Mouse (Mus musculus): ENCODE data around the gene Ttf2. TPM values are rescaled to one million over a fixed set of nuclear protein-coding genes. Genes with fewer than 3 reads are reported as not detected.

The Ttf2 gene
- total and polyA plus RNA-seq, 3 experiments: 6.4 to 33.0 (median 25.2) TPM

- no peak overlapping the region; the same call in 1 of the 2 replicates for H3K4me3 ChIP-seq (ENCODE audit: low read depth, low read length)
- no peaks in the 10 kb centered on the region for H3K36me3 ChIP-seq (replicated peaks)
- peaks cover 4% of the 10 kb centered on the region; the same call in 1 of the 2 replicates for H3K4me1 ChIP-seq (ENCODE audit: insufficient read depth, low read depth, low read length)
- ATAC-seq (ENCODE audit: extremely low read depth, insufficient number of reproducible peaks, low FRiP score, poor library complexity, severe bottlenecking): no peak
- TF ChIP-seq GATA1 (IDR thresholded peaks at IDR 0.05; ENCODE audit: borderline replicate concordance, low read length) (no peak), POLR2AphosphoS5 (IDR thresholded peaks at IDR 0.05; ENCODE audit: insufficient replicate concordance, low read depth, low read length) (no peak), CTCF (IDR thresholded peaks at IDR 0.05; ENCODE audit: low read depth, low read length) (no peak), TAL1 (conservative IDR thresholded peaks at IDR 0.05; ENCODE audit: low read depth, low read length) (no peak), GATA2 (IDR thresholded peaks at IDR 0.05; ENCODE audit: borderline replicate concordance, low read depth, low read length) (no peak)
- H3K9me3 ChIP-seq (replicated peaks): no peaks in the 10 kb centered on the region
- peaks cover 22% of the 10 kb centered on the region for H3K27me3 ChIP-seq (ENCODE audit: insufficient read depth, low read length)
- DNase-seq (ENCODE audit: low spot score): no peak
Observed at GRCm38 (mm10) chr3:100911498-100912213, 57.8 kb downstream of the Ttf2 start.

GRCm38 (mm10) chr3:100911026-100911425 lies 58.4 kb downstream of the Ttf2 start:
- DNase-seq (ENCODE audit: low spot score): no peak
- Histone ChIP-seq H3K27me3 (ENCODE audit: insufficient read depth, low read length) (peaks cover 24% of the 10 kb centered on the region), H3K36me3 (replicated peaks) (no peaks in the 10 kb centered on the region), H3K4me3 (ENCODE audit: low read depth, low read length) (no peak overlapping the region), H3K9me3 (replicated peaks) (no peaks in the 10 kb centered on the region), H3K4me1 (ENCODE audit: insufficient read depth, low read depth, low read length) (peaks cover 3% of the 10 kb centered on the region; the same call in 1 of the 2 replicates)
- no peak for TF ChIP-seq CTCF (IDR thresholded peaks at IDR 0.05; ENCODE audit: low read depth, low read length)
- no peak for TF ChIP-seq GATA2 (IDR thresholded peaks at IDR 0.05; ENCODE audit: borderline replicate concordance, low read depth, low read length)
- TF ChIP-seq GATA1 (IDR thresholded peaks at IDR 0.05; ENCODE audit: borderline replicate concordance, low read length): no peak
- TF ChIP-seq POLR2AphosphoS5 (IDR thresholded peaks at IDR 0.05; ENCODE audit: insufficient replicate concordance, low read depth, low read length): no peak
- no peak for TF ChIP-seq TAL1 (conservative IDR thresholded peaks at IDR 0.05; ENCODE audit: low read depth, low read length)
- ATAC-seq (ENCODE audit: extremely low read depth, insufficient number of reproducible peaks, low FRiP score, poor library complexity, severe bottlenecking): no peak

GRCm38 (mm10) chr3:100910621-100911020 lies 58.8 kb downstream of the Ttf2 start:
- H3K36me3 ChIP-seq (replicated peaks): no peaks in the 10 kb centered on the region
- TF ChIP-seq CTCF (IDR thresholded peaks at IDR 0.05; ENCODE audit: low read depth, low read length) (no peak), GATA1 (IDR thresholded peaks at IDR 0.05; ENCODE audit: borderline replicate concordance, low read length) (no peak), TAL1 (conservative IDR thresholded peaks at IDR 0.05; ENCODE audit: low read depth, low read length) (no peak), POLR2AphosphoS5 (IDR thresholded peaks at IDR 0.05; ENCODE audit: insufficient replicate concordance, low read depth, low read length) (no peak)
- H3K27me3 ChIP-seq (ENCODE audit: insufficient read depth, low read length): peaks cover 24% of the 10 kb centered on the region
- ATAC-seq (ENCODE audit: extremely low read depth, insufficient number of reproducible peaks, low FRiP score, poor library complexity, severe bottlenecking) (no peak), DNase-seq (ENCODE audit: low spot score) (no peak)
- H3K9me3 ChIP-seq (replicated peaks): no peaks in the 10 kb centered on the region
- no peak overlapping the region for H3K4me3 ChIP-seq (ENCODE audit: low read depth, low read length)
- H3K4me1 ChIP-seq (ENCODE audit: insufficient read depth, low read depth, low read length): peaks cover 3% of the 10 kb centered on the region; the same call in 1 of the 2 replicates

GRCm38 (mm10) chr3:100908594-100908993 lies 60.9 kb downstream of the Ttf2 start:
- DNase-seq (ENCODE audit: low spot score): no peak
- H3K4me1 ChIP-seq (ENCODE audit: insufficient read depth, low read depth, low read length): peaks cover 3% of the 10 kb centered on the region; the same call in 1 of the 2 replicates
- TF ChIP-seq CTCF (IDR thresholded peaks at IDR 0.05; ENCODE audit: low read depth, low read length) (no peak), GATA2 (IDR thresholded peaks at IDR 0.05; ENCODE audit: borderline replicate concordance, low read depth, low read length) (no peak), GATA1 (IDR thresholded peaks at IDR 0.05; ENCODE audit: borderline replicate concordance, low read length) (no peak)
- H3K27me3 ChIP-seq (ENCODE audit: insufficient read depth, low read length): peaks cover 25% of the 10 kb centered on the region
- no peak for ATAC-seq (ENCODE audit: extremely low read depth, insufficient number of reproducible peaks, low FRiP score, poor library complexity, severe bottlenecking)
- no peaks in the 10 kb centered on the region for H3K36me3 ChIP-seq (replicated peaks)
- H3K4me3 ChIP-seq (ENCODE audit: low read depth, low read length): no peak overlapping the region
- H3K9me3 ChIP-seq (replicated peaks): no peaks in the 10 kb centered on the region

DNA sequence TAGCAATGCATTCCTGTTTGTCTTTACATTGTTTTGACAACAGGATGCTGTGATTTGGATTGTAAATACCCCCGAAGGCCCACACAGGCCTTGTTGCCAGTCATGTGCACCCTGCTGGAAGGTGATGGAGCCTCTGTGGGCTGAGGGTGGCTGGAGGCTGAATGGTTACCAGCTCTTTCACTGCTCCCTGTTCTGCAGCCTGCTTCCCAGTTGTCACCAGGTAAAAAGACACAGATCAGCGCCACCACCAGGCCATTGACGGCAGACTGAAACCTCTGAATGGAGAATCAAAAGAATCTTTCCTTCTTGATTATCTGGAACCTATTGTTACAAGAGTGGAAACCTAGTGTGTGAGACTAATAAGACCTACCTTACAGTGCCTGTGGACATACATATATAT lies 62.5 kb downstream of the Ttf2 start:
- Histone ChIP-seq H3K4me3 (ENCODE audit: low read depth, low read length) (no peak overlapping the region), H3K9me3 (replicated peaks) (no peaks in the 10 kb centered on the region), H3K27me3 (ENCODE audit: insufficient read depth, low read length) (peaks cover 22% of the 10 kb centered on the region), H3K36me3 (replicated peaks) (no peaks in the 10 kb centered on the region), H3K4me1 (ENCODE audit: insufficient read depth, low read depth, low read length) (peaks cover 3% of the 10 kb centered on the region; the same call in 1 of the 2 replicates)
- ATAC-seq (ENCODE audit: extremely low read depth, insufficient number of reproducible peaks, low FRiP score, poor library complexity, severe bottlenecking) (no peak), DNase-seq (ENCODE audit: low spot score) (no peak)
- TF ChIP-seq CTCF (IDR thresholded peaks at IDR 0.05; ENCODE audit: low read depth, low read length): no peak
- no peak for TF ChIP-seq POLR2AphosphoS5 (IDR thresholded peaks at IDR 0.05; ENCODE audit: insufficient replicate concordance, low read depth, low read length)
- TF ChIP-seq GATA2 (IDR thresholded peaks at IDR 0.05; ENCODE audit: borderline replicate concordance, low read depth, low read length): no peak
- TF ChIP-seq GATA1 (IDR thresholded peaks at IDR 0.05; ENCODE audit: borderline replicate concordance, low read length): no peak
- TF ChIP-seq TAL1 (conservative IDR thresholded peaks at IDR 0.05; ENCODE audit: low read depth, low read length): no peak

- Histone ChIP-seq H3K4me1 (ENCODE audit: insufficient read depth, low read depth, low read length) (peaks cover 3% of the 10 kb centered on the region; the same call in 1 of the 2 replicates), H3K9me3 (replicated peaks) (no peaks in the 10 kb centered on the region), H3K36me3 (replicated peaks) (no peaks in the 10 kb centered on the region), H3K4me3 (ENCODE audit: low read depth, low read length) (no peak overlapping the region), H3K27me3 (ENCODE audit: insufficient read depth, low read length) (peaks cover 20% of the 10 kb centered on the region)
- DNase-seq (ENCODE audit: low spot score) (no peak), ATAC-seq (ENCODE audit: extremely low read depth, insufficient number of reproducible peaks, low FRiP score, poor library complexity, severe bottlenecking) (no peak; the same call in 1 of the 2 replicates)
- TF ChIP-seq POLR2AphosphoS5 (IDR thresholded peaks at IDR 0.05; ENCODE audit: insufficient replicate concordance, low read depth, low read length): no peak
- TF ChIP-seq GATA1 (IDR thresholded peaks at IDR 0.05; ENCODE audit: borderline replicate concordance, low read length): no peak
- no peak for TF ChIP-seq GATA2 (IDR thresholded peaks at IDR 0.05; ENCODE audit: borderline replicate concordance, low read depth, low read length)
- no peak for TF ChIP-seq TAL1 (conservative IDR thresholded peaks at IDR 0.05; ENCODE audit: low read depth, low read length)
- no peak for TF ChIP-seq CTCF (IDR thresholded peaks at IDR 0.05; ENCODE audit: low read depth, low read length)
Observed at GRCm38 (mm10) chr3:100906128-100906527, 63.3 kb downstream of the Ttf2 start.

All from G1E (cell line).